Mouse (Mus musculus): ENCODE data around the gene Pmepa1.

DNA sequence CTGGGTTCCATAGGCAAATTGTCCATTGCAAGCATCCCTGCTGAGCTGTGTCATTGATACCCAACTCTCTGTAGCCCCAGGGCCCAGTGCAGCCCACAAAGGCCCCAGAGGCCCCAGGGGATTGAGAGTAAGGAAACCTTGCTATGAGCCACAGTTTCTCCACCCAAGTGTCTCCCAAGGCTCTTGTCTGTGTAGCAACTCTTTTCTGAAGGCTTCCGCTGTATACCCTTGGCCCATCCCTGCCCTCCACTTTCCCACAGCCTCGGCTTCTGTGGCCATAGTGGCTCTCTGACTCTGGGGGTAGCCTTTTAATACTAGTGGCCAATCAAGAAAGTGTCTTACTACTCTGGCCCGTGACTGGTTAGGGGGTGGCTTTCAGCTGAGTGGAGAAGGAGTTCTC is 72.6 kb downstream of the Pmepa1 start:
- TF ChIP-seq GATA1 (IDR thresholded peaks at IDR 0.05; ENCODE audit: borderline replicate concordance, low read length) (no peak), FLI1 (IDR thresholded peaks at IDR 0.05; ENCODE audit: low read length) (no peak)
